Mouse (Mus musculus): Measurements from ENCODE around the gene Rab40b.

The Rab40b gene

DNA sequence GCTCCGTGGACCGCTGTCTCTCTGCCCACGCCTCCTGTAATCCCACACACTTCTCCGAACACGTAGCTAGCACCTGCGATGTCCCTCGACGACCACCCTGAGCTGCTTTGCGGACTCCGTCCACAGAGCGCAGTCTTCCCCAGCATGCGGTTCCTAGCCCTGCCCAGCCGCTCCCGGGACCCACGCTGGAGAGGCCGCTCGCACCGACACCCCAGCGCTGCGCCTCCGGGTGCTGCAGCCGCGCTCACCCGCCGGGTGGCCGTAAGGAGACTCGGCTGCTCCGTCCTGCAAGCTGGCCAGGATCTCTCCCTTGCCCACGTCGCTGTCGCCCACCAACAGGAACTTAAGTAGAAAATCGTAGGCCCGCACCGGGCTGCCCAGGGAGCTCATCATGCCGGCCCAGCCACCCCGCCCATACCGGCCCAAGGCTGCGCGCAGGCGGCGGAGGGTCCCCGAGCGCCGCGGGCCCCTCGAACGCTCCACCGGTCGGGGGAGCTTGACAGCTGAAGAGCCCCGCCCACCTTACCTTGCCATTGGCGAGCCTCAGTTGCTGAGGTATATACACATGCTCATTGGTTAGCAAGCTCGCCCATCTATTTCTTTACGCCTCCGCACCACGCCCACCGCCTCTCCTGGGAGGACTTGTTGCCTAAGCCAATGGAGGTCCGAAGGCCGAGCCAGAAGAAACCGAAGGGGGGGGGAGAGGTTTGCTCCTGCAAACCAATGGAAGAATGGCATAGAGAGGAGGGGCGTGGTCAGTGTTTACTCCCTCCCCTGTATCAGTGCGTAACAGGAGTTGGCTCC is at the start of gene Rab40b:
Rab40b (minus strand) TSS at position 502 of the 804 bp plus-strand sequence.
- DNase-seq: peak; percentile 98

DNA sequence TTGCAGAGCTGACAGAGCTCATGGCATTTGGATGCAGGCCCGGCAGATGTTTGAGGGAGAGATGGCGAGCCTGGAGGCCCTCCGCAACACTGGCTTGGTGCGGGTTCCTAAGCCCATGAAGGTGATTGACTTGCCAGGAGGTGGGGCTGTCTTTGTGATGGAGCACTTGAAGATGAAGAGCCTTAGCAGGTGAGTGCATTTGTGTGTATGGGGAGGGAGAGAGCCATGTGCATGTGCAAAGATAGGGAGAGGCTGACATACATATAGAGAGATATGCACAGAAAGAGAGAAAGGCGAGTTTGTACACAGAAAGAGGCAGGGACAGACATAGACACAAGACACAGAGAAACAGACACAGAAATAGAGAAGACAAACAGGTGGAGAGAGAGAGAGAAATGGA is 49.2 kb upstream of the Rab40b start:
- no peak for DNase-seq

DNA sequence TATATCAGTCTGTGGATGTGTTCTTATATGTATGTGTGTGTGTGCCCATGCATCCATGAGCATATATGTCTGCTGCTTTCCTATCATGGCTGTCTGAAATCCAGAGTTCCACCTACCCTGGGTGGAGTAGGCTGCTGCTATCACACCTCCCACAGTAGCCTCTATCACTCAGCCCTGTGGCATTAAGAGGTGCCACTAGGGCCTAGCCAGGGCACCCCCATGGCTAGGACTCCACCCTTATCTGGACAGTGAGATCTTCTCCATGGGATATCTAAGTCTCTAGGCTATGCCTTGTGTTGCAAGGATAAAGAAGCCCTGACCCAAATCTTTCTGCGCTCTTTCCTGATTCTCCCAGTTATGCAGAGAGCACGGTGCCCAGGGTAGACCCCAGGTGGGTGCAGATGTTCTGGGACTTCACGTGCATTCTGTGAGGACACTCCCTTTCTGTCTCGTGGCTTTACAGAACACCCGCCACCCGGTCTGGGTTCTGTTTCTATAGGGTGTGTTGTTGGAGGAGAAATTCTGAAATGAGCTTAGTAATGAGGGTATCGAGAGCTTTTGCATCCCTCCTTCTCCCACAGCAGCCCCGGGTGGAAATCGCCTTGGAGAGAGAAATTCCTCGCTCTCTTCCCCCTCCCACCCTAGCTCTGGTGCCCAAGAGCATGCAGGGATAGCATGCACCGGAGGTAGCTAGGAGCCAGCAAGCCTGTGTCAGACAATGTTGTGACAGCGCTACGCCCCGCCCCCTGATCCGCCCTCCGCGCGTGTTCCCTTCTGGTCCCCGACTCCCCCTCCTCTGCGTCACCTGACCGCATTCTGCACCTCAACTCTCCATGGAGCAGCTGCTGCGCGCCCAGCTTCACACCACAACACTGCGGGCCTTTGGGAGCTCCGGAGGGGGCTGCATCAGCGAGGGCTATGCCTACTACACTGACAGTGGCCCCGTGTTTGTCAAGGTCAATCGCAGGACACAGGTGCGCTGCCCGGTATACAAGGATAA is 46.4 kb upstream of the Rab40b start, which contains the start of gene Fn3k:
Fn3k (plus strand) TSS at position 758 of the 1,000 bp plus-strand sequence.
- DNase-seq: peak; percentile 98

DNA sequence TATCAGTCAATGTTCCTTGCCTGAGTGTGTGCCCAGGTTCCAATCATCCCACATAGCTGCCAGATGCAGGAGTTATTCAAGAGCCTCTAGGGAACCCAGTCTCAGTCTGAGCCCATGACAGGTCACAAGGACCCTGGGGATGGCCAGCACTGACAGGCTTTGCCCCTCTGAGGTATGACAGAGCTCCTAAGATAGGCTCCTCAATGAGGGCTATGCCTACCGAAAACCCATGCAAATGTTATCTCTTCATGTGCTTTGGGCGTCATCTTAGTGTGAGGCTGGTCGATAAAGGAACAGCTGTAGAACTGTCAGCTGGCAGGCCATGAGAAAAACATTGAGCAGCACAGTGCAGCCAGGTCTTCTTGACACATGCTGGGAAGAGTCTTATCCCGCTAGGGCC is 45.3 kb upstream of the Rab40b start:
- no peak for DNase-seq

DNA sequence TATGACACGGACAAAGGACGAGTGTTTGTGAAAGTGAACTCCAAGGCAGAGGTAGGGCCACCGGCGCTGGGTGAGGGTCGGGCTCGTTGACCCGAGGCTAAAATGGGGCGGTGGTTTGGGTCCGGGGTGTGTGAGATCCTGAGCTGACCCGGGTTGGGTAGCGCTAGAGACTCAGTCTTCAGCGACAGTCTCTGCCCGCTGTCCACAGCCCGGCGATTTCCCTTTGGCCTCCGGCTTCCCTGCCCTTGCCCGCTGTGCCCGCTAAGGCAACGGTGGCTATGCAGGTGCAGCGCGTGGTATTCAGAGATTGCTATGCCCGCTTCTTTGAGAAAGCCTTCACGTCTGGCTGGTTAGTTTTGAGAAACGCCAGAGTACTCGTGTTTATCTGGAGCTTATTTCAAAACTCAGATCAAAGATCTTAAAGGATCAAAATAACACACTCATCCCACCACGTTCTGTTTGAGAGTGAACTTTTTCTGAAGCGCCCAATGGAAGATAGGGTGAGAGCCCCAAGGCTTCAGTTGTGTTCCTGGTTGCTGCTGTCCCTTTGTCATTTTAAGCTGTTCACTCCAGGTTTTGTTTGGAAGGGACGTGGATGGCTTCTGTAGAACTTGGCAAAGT is 33.6 kb upstream of the Rab40b start:
- DNase-seq: no peak

DNA sequence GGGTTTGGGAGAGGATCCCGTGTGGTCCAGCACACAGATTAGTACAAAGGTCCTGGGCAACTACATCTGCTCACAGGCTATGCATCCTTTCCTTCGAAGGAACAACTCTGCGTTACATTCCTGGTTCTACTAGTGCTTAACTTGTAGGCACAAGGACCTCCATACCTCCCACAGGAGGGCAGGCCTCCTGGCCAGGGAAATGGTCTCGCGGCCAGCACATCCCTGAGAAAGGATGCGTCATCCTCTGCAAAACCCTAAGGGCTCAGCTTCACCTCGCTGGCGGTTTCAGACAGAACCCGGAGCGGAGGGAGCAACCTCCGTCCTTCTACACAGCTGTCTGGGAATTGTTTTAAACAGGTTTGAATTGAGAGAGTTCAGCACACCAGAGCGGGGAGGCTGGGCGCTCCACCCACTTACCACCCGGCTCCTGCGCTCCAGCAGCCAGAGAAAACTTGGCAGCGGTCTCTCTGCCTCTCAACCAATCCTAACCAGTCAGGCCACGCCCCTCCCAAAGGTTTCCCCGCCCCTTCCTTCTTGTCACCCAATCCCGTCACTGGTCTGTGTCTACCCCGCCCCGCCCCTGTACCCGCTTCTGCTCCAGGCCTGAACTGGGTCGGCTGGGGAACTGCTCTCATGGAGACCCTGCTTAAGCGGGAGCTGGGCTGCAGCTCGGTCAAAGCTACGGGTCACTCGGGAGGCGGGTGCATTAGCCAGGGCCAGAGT is 32.9 kb upstream of the Rab40b start, which contains the start of gene Fn3krp:
Fn3krp (plus strand) TSS at position 572 of the 723 bp plus-strand sequence.
- DNase-seq: peak; percentile 100

DNA sequence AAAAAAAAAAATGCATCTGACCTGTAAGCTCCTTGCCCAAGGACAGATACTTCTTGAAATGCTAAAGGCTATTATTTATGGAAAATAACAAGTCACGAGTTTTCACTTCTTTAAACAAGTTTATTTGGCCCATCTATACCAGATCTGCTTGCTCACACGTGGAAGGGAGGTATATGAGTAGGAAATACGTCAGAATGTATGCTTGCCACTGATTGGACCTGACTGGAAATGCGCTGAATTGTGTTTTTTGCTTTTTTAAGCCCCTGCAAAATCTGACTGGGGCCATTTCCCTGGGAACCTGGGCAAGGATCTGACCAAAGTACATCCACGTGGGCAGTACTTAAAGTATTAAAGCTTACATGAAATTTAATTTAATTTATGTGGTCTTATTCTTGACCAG is 32.3 kb upstream of the Rab40b start:
- DNase-seq: no peak

DNA sequence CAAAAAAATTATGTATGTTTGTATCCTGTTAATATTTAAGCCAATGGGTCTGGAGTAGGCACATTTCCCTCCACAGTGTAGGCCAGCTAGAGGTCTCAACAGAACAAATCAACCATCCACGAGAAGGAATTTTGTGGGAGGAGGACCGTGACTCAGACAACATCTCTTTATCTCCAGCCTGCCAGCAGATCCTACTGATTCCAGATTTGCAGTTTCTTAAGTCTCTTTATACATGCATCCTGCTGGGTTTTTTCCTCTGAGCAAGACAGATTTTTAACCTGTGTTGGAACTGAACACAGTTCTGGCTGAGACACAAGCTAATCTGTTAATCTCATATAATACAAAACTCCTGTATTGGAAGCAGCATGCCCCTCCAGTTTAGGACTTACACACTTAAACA is 30.9 kb upstream of the Rab40b start:
- DNase-seq: peak; percentile 60

DNA sequence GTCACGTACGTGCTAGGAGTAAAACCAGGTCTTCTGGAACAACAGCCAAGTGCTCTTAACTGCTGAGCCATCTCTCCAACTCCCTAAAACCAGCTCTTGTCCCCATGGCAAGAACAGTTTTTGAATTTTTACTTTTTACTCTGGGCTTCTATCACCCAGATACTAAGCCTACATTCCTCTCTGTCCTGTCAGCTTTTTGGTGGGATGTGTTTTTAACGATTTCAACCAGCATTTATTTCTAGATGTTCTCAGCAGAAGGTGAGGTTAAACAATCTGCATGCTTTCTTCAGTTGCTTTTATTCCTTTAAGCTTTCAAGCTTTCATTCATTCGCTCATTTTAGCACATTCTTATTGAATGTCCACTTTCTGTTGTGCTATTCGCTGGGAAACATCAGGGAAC is 29.9 kb upstream of the Rab40b start:
- DNase-seq: no peak

DNA sequence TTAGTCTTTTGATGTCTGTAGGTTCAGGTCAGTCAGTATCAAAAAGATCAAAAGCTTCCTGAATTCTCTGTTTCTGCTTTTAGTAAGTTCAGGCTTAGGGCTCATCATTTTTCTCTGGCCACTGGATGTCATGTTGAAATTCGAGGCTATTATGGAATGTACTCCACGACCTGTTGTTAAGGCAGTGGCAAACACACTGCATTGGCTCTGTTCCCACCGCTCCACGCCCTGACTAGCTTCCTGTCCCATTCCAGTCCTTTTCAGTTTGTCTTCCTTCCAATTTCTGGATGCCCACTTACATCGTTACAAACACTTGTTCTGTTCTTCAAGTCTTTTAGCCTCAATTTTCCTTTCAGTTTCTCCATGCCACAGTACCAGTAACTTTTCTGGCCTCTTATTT is 27.3 kb upstream of the Rab40b start:
- DNase-seq: no peak

DNA sequence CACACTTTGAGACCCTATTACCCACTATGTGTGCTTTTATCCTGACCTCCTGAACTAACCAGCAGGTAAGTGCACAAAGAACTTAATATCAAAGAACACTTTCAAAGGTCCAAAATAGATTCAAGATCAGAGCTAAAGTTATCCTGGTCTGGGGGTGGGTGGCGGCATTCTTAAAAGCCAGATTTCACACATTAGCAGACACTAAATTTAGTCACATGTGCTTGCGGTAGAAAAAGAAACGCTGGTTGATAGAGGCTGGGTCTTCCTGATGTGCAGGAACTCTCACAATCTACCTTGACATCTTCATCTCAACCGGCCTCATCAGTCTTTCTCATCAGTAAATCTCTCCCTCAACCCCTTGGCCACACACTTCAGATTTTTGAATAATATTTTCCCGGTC is 26.7 kb upstream of the Rab40b start:
- no peak for DNase-seq

DNA sequence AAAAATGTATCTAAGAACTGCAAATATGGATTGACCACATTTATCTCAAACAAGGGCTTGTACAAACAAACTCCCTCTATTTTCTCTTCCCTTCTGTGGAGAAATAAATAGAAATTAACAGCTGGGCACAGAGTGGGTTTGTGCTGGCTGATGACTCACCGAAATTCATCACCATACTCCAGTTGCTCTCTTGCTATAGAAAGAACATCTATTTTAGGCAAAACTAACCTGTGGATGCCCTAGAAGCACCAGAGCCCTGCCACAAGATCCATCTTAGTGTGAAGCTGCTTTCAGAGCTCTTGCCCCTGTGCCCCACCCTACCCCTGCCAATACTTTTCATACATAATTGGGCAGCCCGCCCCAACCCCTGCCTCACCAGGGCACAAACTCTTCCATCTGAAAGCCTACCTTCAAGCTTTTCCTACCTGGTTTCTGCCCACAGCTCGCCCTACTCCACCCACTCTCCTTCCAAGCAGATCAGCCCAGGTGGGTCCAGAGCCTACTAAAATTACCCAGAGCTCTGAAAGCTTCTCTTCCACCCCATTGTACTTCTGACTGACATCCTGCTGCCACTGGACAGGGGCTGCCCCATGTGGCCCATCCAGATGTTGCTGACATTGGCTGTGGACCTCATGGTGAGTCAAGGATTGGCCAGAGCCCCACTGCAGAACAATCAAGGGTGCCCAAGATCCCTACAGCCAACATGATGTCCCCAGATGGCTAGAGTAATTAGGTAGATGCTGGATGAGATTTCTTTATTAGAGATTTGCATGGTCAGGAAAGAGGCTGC is 19.5 kb upstream of the Rab40b start:
- peak; percentile 74 for DNase-seq

DNA sequence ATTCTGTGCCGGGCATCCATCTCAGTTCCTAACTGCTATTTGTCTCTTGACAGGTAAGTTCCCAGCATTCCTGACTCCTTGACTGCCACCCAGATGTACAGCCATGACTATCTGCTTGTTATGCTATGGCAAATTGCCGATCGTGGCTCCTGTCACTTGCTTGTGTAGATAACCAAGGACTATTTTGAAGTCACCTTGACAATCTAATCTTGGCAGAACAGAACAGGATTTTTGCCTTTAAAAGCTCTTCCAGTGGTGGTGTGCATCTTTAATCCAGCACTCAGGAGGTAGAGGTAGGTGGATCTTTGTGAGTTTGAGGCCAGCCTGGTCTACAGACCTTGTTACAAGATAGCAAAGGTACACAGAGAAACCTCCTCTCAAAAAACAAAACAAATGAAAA is 4.4 kb upstream of the Rab40b start:
- no peak for DNase-seq

DNA sequence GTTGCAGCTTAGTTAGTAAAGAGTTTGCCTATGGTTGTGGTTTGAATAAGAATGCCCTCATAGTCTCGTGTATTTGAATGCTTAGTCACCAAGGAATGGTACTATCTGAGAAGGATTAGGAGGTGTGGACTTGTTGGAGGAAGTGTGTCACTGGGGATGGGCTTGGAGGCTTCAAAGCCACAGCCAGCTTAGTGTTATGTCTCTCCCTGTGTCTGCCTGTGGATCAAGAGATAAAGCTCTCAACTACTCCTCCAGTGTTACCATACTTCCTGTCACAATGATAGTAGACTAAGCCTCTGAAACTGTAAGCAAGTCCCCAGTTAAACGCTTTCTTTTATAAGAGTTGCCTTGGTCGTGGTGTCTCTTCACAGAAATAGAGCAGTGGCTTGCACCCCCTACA is 2.7 kb upstream of the Rab40b start:
- no peak for DNase-seq

DNA sequence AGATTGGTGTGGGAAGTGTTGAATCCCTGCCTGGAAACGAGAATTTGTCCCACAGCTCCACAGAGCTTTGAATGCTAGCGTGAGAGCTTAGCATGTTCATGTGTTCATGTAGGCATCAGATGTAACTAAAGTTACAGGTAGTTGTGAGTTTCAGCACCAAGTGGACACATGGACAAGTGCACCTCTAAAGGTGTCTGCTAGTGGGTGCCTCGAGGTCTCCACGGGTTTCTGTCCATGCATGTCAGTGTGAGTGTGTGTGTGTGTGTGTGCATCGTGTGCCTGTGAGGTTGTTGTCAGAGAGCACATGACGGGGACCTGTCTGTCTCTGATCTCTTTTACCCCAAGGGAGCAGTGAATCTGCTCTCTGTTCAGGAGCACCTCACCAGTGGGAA is 499 bp upstream of the Rab40b start:
- no peak for DNase-seq

DNA sequence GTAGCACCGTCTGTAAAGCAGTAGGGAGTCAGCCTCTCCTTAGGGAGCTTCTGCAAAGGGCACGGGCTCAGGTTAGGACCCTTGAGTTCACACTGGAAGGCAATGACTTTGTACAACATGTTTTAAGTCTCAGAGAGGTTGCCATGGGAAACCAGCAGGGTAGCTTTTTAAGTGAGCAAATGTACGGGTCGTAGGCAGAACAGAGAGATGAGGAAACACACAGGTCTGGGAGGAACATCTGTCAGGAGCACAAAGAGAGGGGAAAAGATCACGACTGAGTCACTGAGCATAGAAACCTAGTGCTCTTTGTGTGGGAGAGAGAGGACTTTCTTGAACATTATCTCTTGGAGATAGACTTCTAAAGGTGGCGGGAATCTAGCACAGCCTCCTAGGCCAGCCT is 7.8 kb downstream of the Rab40b start:
- DNase-seq: no peak

DNA sequence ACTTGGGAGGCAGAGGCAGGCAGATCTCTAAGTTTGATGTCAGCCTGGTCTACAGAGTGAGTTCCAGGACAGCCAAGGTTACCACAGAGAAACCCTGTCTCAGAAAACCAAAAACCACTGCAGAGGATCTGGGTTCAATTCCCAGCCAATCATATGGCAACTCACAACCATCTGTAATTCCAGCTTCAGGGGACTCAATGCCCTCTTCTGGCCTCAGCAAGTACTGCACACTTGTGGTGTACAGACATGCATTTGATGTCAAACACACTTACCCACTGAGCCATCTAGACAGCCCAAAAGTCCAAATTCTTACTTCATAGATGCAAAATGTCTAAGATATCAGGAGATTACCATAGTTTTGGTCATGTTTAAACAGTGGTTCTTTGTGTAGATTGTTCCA is 9.4 kb downstream of the Rab40b start:
- DNase-seq: no peak

DNA sequence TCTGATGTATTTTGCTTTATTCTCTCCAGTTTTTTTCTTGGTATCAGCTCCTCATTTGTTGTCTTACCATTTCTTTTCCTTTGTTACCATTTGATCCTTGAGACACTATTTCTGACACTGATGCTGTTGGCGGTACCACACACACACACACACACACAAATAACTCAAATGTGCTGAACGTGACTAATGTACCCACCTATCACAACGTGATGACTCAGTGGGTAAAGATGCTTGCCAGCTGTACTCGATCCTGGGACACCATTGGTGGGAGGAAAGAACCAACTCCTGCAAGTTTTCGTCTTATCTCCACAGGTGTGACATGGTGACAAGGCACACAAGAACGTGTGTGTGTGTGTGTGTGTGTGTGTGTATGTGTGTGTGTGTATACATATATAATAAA is 14.7 kb downstream of the Rab40b start:
- no peak for DNase-seq

DNA sequence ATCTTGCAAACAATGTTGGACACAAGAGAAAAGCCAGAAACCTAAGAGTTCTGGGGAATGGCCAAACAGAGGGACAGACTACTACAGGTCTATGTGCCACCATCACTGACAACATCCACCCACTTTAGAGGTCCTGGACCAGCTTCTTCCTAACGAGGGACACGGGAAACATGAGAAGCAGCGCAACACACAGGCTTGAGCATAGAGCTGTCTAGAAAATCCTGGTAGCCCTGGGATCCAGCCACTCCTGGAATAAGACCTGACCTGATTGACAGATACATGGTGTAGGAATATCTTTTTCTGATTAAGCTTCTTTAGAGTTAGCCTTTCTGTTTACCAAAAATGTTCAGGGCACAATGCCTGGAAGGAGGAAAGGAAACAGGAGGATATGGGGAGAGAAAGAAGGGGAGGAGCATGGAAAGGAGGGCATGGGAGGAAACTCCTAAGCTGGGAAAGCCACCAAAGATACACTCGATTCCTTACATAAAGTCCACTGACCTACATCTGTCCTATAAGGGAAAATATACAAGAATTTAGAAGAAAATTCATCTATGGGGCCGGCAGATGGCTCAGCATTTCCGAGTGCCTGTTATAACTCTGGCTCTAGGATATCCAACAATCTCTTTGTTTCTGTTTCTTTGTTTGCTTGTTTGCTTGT is 17.6 kb downstream of the Rab40b start:
- no peak for DNase-seq

DNA sequence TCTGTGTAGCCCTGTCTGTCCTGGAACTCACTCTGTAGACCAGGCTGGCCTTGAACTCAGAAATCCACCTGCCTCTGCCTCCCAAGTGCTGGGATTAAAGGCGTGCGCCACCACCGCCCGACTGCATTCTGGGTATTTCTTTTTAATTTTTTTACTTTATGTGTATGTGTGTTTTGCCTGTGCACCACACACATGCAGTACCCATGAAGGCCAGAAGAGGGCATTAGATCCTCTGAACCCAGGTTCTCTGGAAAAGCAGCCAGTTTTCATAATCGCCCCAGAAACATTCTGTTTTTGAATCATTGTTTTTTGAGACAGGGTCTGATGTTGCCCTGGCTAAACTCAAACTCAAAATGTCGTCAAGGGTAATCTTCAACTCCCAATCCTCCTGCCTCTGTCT is 18.4 kb downstream of the Rab40b start:
- peak; percentile 38 for DNase-seq

DNA sequence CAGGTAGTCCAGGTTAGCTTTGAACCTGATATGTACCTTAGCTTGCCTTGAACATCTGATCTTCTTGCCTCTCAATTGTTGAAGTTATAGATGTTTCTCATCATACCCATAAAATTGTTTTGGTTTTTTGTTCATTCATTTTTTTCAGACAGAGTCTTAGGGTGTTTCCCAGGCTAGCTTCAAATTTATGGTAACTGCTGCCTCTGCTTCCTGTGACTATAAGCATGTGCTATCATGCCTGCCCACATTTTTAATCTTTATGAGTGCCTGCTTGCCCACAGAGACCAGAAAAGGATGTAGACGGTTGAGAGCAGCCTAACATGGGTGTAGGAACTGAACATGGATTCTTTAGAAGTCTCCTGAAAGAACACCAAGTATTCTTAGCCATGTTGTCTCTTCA is 19.3 kb downstream of the Rab40b start:
- no peak for DNase-seq

Data from right cerebral cortex, adult 18-20 months (tissue).